Mouse (Mus musculus) kidney, adult 10 weeks (tissue): ENCODE data around the gene Etv2. TPM values are rescaled to one million over a fixed set of nuclear protein-coding genes. Genes with fewer than 3 reads are reported as not detected.

Experiments
- polyA plus RNA-seq: library from polyadenylated mRNA; stranded (reverse); fragments of 350-450 nt; fragmentation: Illumina TruSeq; extraction: RNeasy Lipid Tissue Mini Kit (QIAGEN cat#74804); gene quantifications from one replicate; pipeline ENCODE4 v1.2.3, GENCODE M21; 2014; ENCODE audit warnings: low read depth, low replicate concordance

Etv2 gene
- polyA plus RNA-seq = not detected

GRCm38 (mm10) chr7:30635752-30636151 lies at the start of gene Etv2:
TSS of gene Etv2 (minus strand) at chr7:30635852.

GRCm38 (mm10) chr7:30671480-30671879 lies 35.8 kb upstream of the Etv2 start, which contains the start of gene Pmis2:
TSS of gene Pmis2 (minus strand) at chr7:30671605.

GRCm38 (mm10) chr7:30664529-30665200 lies 29.0 kb upstream of the Etv2 start, which contains the start of gene Haus5:
TSS of gene Haus5 (minus strand) at chr7:30664994.

GRCm38 (mm10) chr7:30649591-30650540 lies 14.2 kb upstream of the Etv2 start, which contains the start of gene Rbm42:
TSS of gene Rbm42 (minus strand) at chr7:30650317.

GRCm38 (mm10) chr7:30625530-30626384 lies 9.9 kb downstream of the Etv2 start, which contains the start of gene Cox6b1:
TSS of gene Cox6b1 (minus strand) at chr7:30626151.

GRCm38 (mm10) chr7:30612654-30613402 lies 22.8 kb downstream of the Etv2 start, which contains the start of gene Upk1a:
TSS of gene Upk1a (minus strand) at chr7:30612847.

GRCm38 (mm10) chr7:30598786-30599185 lies 36.9 kb downstream of the Etv2 start, which contains the start of gene Zbtb32:
TSS of gene Zbtb32 (minus strand) at chr7:30598909.

GRCm38 (mm10) chr7:30588676-30589434 lies 46.8 kb downstream of the Etv2 start, which contains the start of gene Kmt2b:
TSS of gene Kmt2b (minus strand) at chr7:30588726.

Other genes with a start within 250 kb of the Etv2 start
- gene Tyrobp, start 222.1 kb downstream of the Etv2 start, polyA plus RNA-seq = 0.97 TPM
- not detected for gene Hcst, start 216.0 kb downstream of the Etv2 start, polyA plus RNA-seq
- not detected for gene Nfkbid, start 214.1 kb downstream of the Etv2 start, polyA plus RNA-seq
- gene Aplp1, start 190.3 kb downstream of the Etv2 start, polyA plus RNA-seq = 1.6 TPM
- gene Kirrel2, start 178.2 kb downstream of the Etv2 start, polyA plus RNA-seq = not detected
- gene Nphs1, start 177.5 kb downstream of the Etv2 start, polyA plus RNA-seq = 3.5 TPM
- gene Prodh2, start 142.2 kb downstream of the Etv2 start, polyA plus RNA-seq = 2.5 TPM
- 0.12 TPM for gene Arhgap33, start 100.8 kb downstream of the Etv2 start, polyA plus RNA-seq
- 6.5 TPM for gene Hspb6, start 83.7 kb downstream of the Etv2 start, polyA plus RNA-seq
- gene Proser3, start 83.6 kb downstream of the Etv2 start, polyA plus RNA-seq = 0.81 TPM
- not detected for gene Lin37, start 76.0 kb downstream of the Etv2 start, polyA plus RNA-seq
- gene U2af1l4, start 72.6 kb downstream of the Etv2 start, polyA plus RNA-seq = 15.9 TPM
- gene Gm49396, start 72.5 kb downstream of the Etv2 start, polyA plus RNA-seq = 2.1 TPM
- 24.8 TPM for gene Psenen, start 72.2 kb downstream of the Etv2 start, polyA plus RNA-seq
- gene Igflr1, start 70.4 kb downstream of the Etv2 start, polyA plus RNA-seq = not detected
- gene Kmt2b, start 47.1 kb downstream of the Etv2 start, polyA plus RNA-seq = 2.1 TPM
- not detected for gene Zbtb32, start 36.9 kb downstream of the Etv2 start, polyA plus RNA-seq
- not detected for gene Upk1a, start 23.0 kb downstream of the Etv2 start, polyA plus RNA-seq
- gene Cox6b1, start 9.7 kb downstream of the Etv2 start, polyA plus RNA-seq = 1,773 TPM
- gene Rbm42, start 14.5 kb upstream of the Etv2 start, polyA plus RNA-seq = 0.40 TPM
- gene Haus5, start 29.1 kb upstream of the Etv2 start, polyA plus RNA-seq = 1.5 TPM
- not detected for gene Pmis2, start 35.8 kb upstream of the Etv2 start, polyA plus RNA-seq
- gene 2200002J24Rik, start 63.1 kb upstream of the Etv2 start, polyA plus RNA-seq = not detected
- 6.0 TPM for gene Atp4a, start 76.4 kb upstream of the Etv2 start, polyA plus RNA-seq
- gene Tmem147, start 93.7 kb upstream of the Etv2 start, polyA plus RNA-seq = 25.1 TPM
- gene Gapdhs, start 107.8 kb upstream of the Etv2 start, polyA plus RNA-seq = not detected
- gene Sbsn, start 115.6 kb upstream of the Etv2 start, polyA plus RNA-seq = 0.24 TPM
- not detected for gene Dmkn, start 127.9 kb upstream of the Etv2 start, polyA plus RNA-seq
- not detected for gene Krtdap, start 152.0 kb upstream of the Etv2 start, polyA plus RNA-seq
- not detected for gene Ffar2, start 187.9 kb upstream of the Etv2 start, polyA plus RNA-seq
- not detected for gene Ffar3, start 220.3 kb upstream of the Etv2 start, polyA plus RNA-seq
- not detected for gene Ffar1, start 225.7 kb upstream of the Etv2 start, polyA plus RNA-seq
- gene Cd22, start 244.5 kb upstream of the Etv2 start, polyA plus RNA-seq = not detected